Mouse (Mus musculus) midbrain, embryonic 11.5 days (tissue): ENCODE data around the gene Gadd45b. TPM values are rescaled to one million over a fixed set of nuclear protein-coding genes. Genes with fewer than 3 reads are reported as not detected.

ENCODE experiments used
- ATAC-seq: fragments of 200-750 bp; cut with Nextera tagmentation; 2 replicates; pipeline ENCODE4 v1.8.0; 2017; ENCODE audit warnings: moderate TSS enrichment, moderate library complexity; ENCODE audit not compliant: low FRiP score
- DNase-seq: peaks from one replicate; pipeline ENCODE4 v3.0.0; 2015; ENCODE audit warnings: low spot score; ENCODE audit errors: missing footprints
- H3K27ac ChIP-seq: fragments of 300-500 bp; sonication (generic); 2 replicates; pipeline ENCODE4 v1.5.1; 2014; ENCODE audit warnings: low read depth, low read length
- H3K27me3 ChIP-seq: fragments of 300-500 bp; sonication (generic); 2 replicates; pipeline ENCODE4 v1.6.1; 2014; ENCODE audit warnings: mild to moderate bottlenecking, low read length, moderate library complexity, mixed read lengths; ENCODE audit not compliant: control insufficient read depth, insufficient read depth
- H3K36me3 ChIP-seq: fragments of 300-500 bp; sonication (generic); 2 replicates; pipeline ENCODE4 v1.6.1; 2014; ENCODE audit warnings: mild to moderate bottlenecking, low read length, moderate library complexity, mixed read lengths; ENCODE audit not compliant: control insufficient read depth, insufficient read depth
- H3K4me1 ChIP-seq: fragments of 300-500 bp; sonication (generic); 2 replicates; pipeline ENCODE4 v1.6.1; 2014; ENCODE audit warnings: low read length; ENCODE audit not compliant: control insufficient read depth, insufficient read depth
- H3K4me2 ChIP-seq: fragments of 300-500 bp; sonication (generic); 2 replicates; pipeline ENCODE4 v1.6.1; 2014; ENCODE audit warnings: mild to moderate bottlenecking, moderate library complexity
- H3K4me3 ChIP-seq: fragments of 300-500 bp; sonication (generic); 2 replicates; pipeline ENCODE4 v1.5.1; 2014; ENCODE audit warnings: low read depth, low read length
- H3K9ac ChIP-seq: fragments of 300-500 bp; sonication (generic); 2 replicates; pipeline ENCODE4 v1.6.1; 2014; ENCODE audit warnings: low read length
- H3K9me3 ChIP-seq: fragments of 300-500 bp; sonication (generic); 2 replicates; pipeline ENCODE4 v1.6.1; 2016; ENCODE audit warnings: low read length; ENCODE audit not compliant: control insufficient read depth
- WGBS: fragments of 180-500 bp; shearing (Covaris S2); extraction: QIAGEN DNeasy Blood & Tissue Kit; methylation state at CpG from one replicate; pipeline ENCODE4 v1.1.7; 2014; 5-methylcytosine and 5-hydroxymethylcytosine counted together
- polyA plus RNA-seq: library from polyadenylated mRNA; unstranded; fragments of >200 nt; fragmentation: Nextera tagmentation; extraction: Ambion mirVana; gene quantifications from 2 replicates; pipeline ENCODE4 v1.2.1, GENCODE M21; 2014

Gene Gadd45b
- polyA plus RNA-seq, 1 experiment from 2014 or later, result 10.1 TPM

GRCm38 (mm10) chr10:80963031-80963975 is 33.4 kb downstream of the Gadd45b start:
- no peaks in the 10 kb centered on the region for H3K36me3 ChIP-seq
- no peak overlapping the region for H3K4me3 ChIP-seq
- H3K27me3 ChIP-seq, result no peaks in the 10 kb centered on the region
- WGBS, result 68% methylated on average over 12 of the region's 12 CpGs
- H3K4me2 ChIP-seq, result no peak overlapping the region
- no peak overlapping the region for H3K27ac ChIP-seq
- ATAC-seq, result no peak
- H3K9ac ChIP-seq, result no peak overlapping the region
- peak; percentile 79 for DNase-seq
- no peaks in the 10 kb centered on the region; the same call in 1 of the 2 replicates for H3K4me1 ChIP-seq
- no peaks in the 10 kb centered on the region for H3K9me3 ChIP-seq

GRCm38 (mm10) chr10:80966296-80966695 is 36.4 kb downstream of the Gadd45b start:
- Histone ChIP-seq H3K9ac (no peak overlapping the region), H3K27me3 (no peaks in the 10 kb centered on the region), H3K36me3 (no peaks in the 10 kb centered on the region), H3K4me2 (no peak overlapping the region), H3K9me3 (no peaks in the 10 kb centered on the region), H3K4me3 (no peak overlapping the region), H3K4me1 (no peaks in the 10 kb centered on the region; the same call in 1 of the 2 replicates), H3K27ac (no peak overlapping the region)
- 68% methylated on average over 12 of the region's 12 CpGs for WGBS
- ATAC-seq (no peak), DNase-seq (peak; percentile 51)

GRCm38 (mm10) chr10:80967101-80967656 is 37.3 kb downstream of the Gadd45b start:
- Histone ChIP-seq H3K4me1 (no peaks in the 10 kb centered on the region), H3K9ac (no peak overlapping the region), H3K9me3 (no peaks in the 10 kb centered on the region), H3K27ac (no peak overlapping the region), H3K36me3 (no peaks in the 10 kb centered on the region), H3K4me3 (no peak overlapping the region), H3K27me3 (no peaks in the 10 kb centered on the region), H3K4me2 (no peak overlapping the region)
- DNase-seq (peak; percentile 72), ATAC-seq (no peak)
- 72% methylated on average over 3 of the region's 3 CpGs for WGBS

DNA sequence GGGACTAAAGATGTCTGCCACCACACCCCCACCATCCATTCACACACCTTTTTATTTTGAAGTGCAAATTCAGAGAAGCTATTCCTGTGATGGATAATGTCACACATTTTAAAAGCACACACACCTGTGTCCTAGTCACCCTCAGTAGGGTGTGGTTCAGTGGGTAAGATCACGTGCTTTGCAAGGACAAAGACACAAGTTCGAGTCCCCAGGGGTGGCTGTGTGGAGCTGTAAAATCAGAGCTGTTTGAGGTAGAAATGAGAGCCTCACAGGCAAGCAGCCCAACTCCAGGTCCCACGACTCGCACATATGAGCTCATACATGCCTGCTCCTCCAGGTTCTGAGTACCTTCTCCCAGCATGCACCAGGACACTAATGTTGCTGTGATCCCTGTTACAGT is 38.2 kb downstream of the Gadd45b start:
- Histone ChIP-seq H3K4me3 (no peak overlapping the region), H3K27ac (no peak overlapping the region), H3K4me2 (no peak overlapping the region), H3K4me1 (no peaks in the 10 kb centered on the region), H3K27me3 (no peaks in the 10 kb centered on the region), H3K9me3 (no peaks in the 10 kb centered on the region), H3K36me3 (no peaks in the 10 kb centered on the region), H3K9ac (no peak overlapping the region)
- ATAC-seq, result no peak
- DNase-seq, result no peak
- 88% methylated on average over 4 of the region's 4 CpGs for WGBS

GRCm38 (mm10) chr10:80969298-80969697 is 39.4 kb downstream of the Gadd45b start:
- WGBS, result 73% methylated on average over 3 of the region's 3 CpGs
- Histone ChIP-seq H3K4me1 (no peaks in the 10 kb centered on the region), H3K27me3 (no peaks in the 10 kb centered on the region), H3K9me3 (no peaks in the 10 kb centered on the region), H3K36me3 (no peaks in the 10 kb centered on the region), H3K9ac (no peak overlapping the region), H3K4me2 (no peak overlapping the region), H3K4me3 (no peak overlapping the region), H3K27ac (no peak overlapping the region)
- no peak for ATAC-seq
- no peak for DNase-seq

DNA sequence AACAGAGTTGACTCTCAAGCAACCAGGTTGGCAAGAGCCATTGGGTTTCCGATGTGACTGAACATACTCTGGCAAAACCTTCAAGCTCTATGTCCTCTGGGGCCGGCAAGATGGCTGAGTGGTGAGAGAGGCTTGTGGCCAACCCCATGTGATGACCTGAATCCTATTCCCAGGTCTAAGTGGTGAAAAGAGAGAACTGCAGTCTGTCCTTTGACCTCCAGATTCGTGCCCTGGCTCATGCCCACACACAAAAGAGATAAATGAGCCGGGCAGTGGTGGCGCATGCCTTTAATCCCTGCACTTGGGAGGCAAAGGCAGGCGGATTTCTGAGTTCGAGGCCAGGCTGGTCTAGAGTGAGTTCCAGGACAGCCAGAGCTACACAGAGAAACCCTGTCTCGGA is 40.3 kb downstream of the Gadd45b start:
- Histone ChIP-seq H3K4me3 (no peak overlapping the region), H3K9me3 (no peaks in the 10 kb centered on the region), H3K36me3 (no peaks in the 10 kb centered on the region), H3K4me2 (no peak overlapping the region), H3K9ac (no peak overlapping the region), H3K27ac (no peak overlapping the region), H3K4me1 (no peaks in the 10 kb centered on the region), H3K27me3 (no peaks in the 10 kb centered on the region)
- 85% methylated on average over 8 of the region's 8 CpGs for WGBS
- DNase-seq, result peak; percentile 68
- no peak for ATAC-seq

- WGBS, result 83% methylated on average over 15 of the region's 15 CpGs
- no peak overlapping the region for H3K27ac ChIP-seq
- H3K9ac ChIP-seq, result no peak overlapping the region
- H3K27me3 ChIP-seq, result no peaks in the 10 kb centered on the region
- no peak for ATAC-seq
- no peak for DNase-seq
- no peaks in the 10 kb centered on the region for H3K36me3 ChIP-seq
- no peaks in the 10 kb centered on the region for H3K4me1 ChIP-seq
- H3K4me3 ChIP-seq, result no peak overlapping the region
- no peak overlapping the region for H3K4me2 ChIP-seq
- no peaks in the 10 kb centered on the region for H3K9me3 ChIP-seq
These were observed 41.7 kb downstream of the Gadd45b start for GRCm38 (mm10) chr10:80971533-80971932.

GRCm38 (mm10) chr10:80972071-80972987 is 42.5 kb downstream of the Gadd45b start:
- Histone ChIP-seq H3K4me1 (no peaks in the 10 kb centered on the region), H3K36me3 (no peaks in the 10 kb centered on the region), H3K4me2 (no peak overlapping the region), H3K27me3 (no peaks in the 10 kb centered on the region), H3K27ac (no peak overlapping the region), H3K4me3 (no peak overlapping the region), H3K9me3 (no peaks in the 10 kb centered on the region), H3K9ac (no peak overlapping the region)
- 68% methylated on average over 11 of the region's 11 CpGs for WGBS
- ATAC-seq (no peak), DNase-seq (peak; percentile 45)
